Mouse (Mus musculus) heart, postnatal 4 days (tissue): ENCODE data around the gene Lgals12. TPM values are rescaled to one million over a fixed set of nuclear protein-coding genes. Genes with fewer than 3 reads are reported as not detected.
A peak's percentile ranks its signal among the peaks of the same experiment; 100 is the strongest.

ENCODE experiments used
- DNase-seq: peaks from one replicate; pipeline ENCODE4 v3.0.0; 2021
- total RNA-seq, 2 experiments: library from RNA; stranded (reverse); gene quantifications; 2 replicates each; pipeline ENCODE4 v1.2.3; 2021

Lgals12 gene
- total RNA-seq, 2 experiments from 2014 or later: 0.36 to 0.41 TPM

- peak; percentile 29 for DNase-seq
These were observed 23.9 kb downstream of the Lgals12 start for GRCm38 (mm10) chr19:7583101-7583500.

- no peak for DNase-seq
These were observed 26.0 kb downstream of the Lgals12 start for GRCm38 (mm10) chr19:7581042-7581441.

- no peak for DNase-seq
These were observed 29.3 kb downstream of the Lgals12 start for GRCm38 (mm10) chr19:7577710-7578109.

GRCm38 (mm10) chr19:7576180-7576579 is 30.8 kb downstream of the Lgals12 start:
- no peak for DNase-seq

GRCm38 (mm10) chr19:7569650-7570049 is 37.3 kb downstream of the Lgals12 start:
- DNase-seq: no peak

- DNase-seq: no peak
These were observed 38.6 kb downstream of the Lgals12 start for GRCm38 (mm10) chr19:7568364-7568763.

GRCm38 (mm10) chr19:7566826-7567225 is 40.2 kb downstream of the Lgals12 start:
- DNase-seq: no peak

- no peak for DNase-seq
These were observed 42.5 kb downstream of the Lgals12 start for GRCm38 (mm10) chr19:7564457-7564856.

- no peak for DNase-seq
These were observed 43.3 kb downstream of the Lgals12 start for GRCm38 (mm10) chr19:7563676-7564075.

GRCm38 (mm10) chr19:7562601-7563129 is 44.3 kb downstream of the Lgals12 start:
- no peak for DNase-seq

GRCm38 (mm10) chr19:7561456-7561855 is 45.5 kb downstream of the Lgals12 start:
- no peak for DNase-seq

GRCm38 (mm10) chr19:7559986-7560385 is 47.0 kb downstream of the Lgals12 start:
- no peak for DNase-seq

- DNase-seq: no peak
These were observed 48.3 kb downstream of the Lgals12 start for GRCm38 (mm10) chr19:7558675-7559074.

GRCm38 (mm10) chr19:7557844-7558243 is 49.1 kb downstream of the Lgals12 start:
- DNase-seq: no peak

- peak; percentile 79 for DNase-seq
These were observed 49.6 kb downstream of the Lgals12 start, which contains the start of gene Pla2g16 for GRCm38 (mm10) chr19:7557328-7557822. Gene Pla2g16 (plus strand): TSS chr19:7557459.

GRCm38 (mm10) chr19:7556641-7557040 is 50.4 kb downstream of the Lgals12 start:
- DNase-seq: no peak

GRCm38 (mm10) chr19:7554881-7555280 is 52.1 kb downstream of the Lgals12 start:
- DNase-seq: no peak

- no peak for DNase-seq
These were observed 53.6 kb downstream of the Lgals12 start for GRCm38 (mm10) chr19:7553441-7553840.

- DNase-seq: no peak
These were observed 54.7 kb downstream of the Lgals12 start for GRCm38 (mm10) chr19:7552301-7552673.

- no peak for DNase-seq
These were observed 55.3 kb downstream of the Lgals12 start for GRCm38 (mm10) chr19:7551550-7552300.

GRCm38 (mm10) chr19:7548924-7549323 is 58.1 kb downstream of the Lgals12 start:
- DNase-seq: no peak
